Mouse (Mus musculus): Measurements from ENCODE around the gene Abhd18. TPM values are rescaled to one million over a fixed set of nuclear protein-coding genes. Genes with fewer than 3 reads are reported as not detected.

Gene Abhd18
- total RNA-seq, 1 experiment from 2014 or later = 13.2 TPM

DNA sequence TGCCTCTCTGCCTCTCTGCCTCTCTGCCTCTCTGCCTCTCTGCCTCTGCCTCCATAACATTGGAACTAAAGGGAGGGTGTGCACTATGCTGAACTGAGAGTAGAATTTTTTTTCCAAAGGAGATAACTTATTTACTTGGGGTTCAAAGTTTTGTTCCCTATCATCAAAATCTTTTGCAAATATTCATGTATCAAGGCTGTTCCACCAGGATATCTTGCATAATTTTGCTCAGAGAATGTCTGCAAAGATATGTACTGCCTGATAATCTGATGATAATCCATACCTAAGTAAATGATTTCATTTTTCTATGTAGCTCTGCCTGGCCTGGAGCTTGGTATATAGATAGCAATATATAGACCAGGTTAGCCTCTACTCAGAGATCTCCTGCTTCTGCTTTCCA is 92.2 kb downstream of the Abhd18 start:
- no peak for ATAC-seq (replicated peaks in 1 of 2; ENCODE audit: insufficient read depth in 1 of 2, low FRiP score in 2 of 2, low TSS enrichment in 1 of 2, low read depth in 1 of 2, poor library complexity in 2 of 2, severe bottlenecking in 2 of 2)

DNA sequence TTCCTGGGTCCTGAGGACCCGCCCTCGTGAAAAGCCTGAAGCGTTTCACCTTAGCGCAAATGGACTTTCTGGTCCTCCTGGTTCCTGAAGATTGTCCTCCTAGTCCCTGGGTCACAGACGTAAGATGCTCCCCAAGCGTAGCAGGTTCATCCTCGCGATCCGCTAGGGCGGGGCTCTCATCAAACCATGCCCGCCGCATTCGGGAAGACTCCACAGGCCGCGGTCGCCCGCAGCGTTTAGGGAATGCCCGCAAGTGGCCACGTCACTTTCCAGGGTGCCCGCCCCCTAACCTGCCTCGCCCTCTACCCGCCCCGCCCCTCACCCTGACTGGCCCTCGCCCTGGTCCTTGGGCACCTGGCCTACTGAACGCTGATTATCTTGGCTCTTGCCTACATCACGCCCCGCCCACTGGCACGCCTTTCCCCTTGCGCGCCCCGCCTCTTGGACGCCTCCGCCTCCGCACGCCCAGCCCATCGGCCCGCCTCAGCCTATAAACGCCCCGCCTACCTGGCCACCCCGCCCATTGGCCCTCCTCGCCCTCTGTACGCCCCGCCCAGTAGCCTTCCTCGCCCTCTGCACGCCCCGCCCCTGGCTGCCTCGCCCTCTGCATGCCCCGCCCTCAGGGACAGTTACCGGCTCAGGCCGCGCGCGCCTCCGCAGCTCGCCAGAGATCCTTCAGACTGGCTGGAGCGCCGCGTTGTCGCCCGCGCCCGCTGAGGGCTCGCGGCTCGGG is 102.6 kb downstream of the Abhd18 start, which contains the start of gene Larp1b:
Gene Larp1b, plus strand, starts transcription at position 659 of the 733 bp plus-strand sequence.
- peak; percentile 92 to 94 for ATAC-seq (replicated peaks in 1 of 2; ENCODE audit: insufficient read depth in 1 of 2, low FRiP score in 2 of 2, low TSS enrichment in 1 of 2, low read depth in 1 of 2, poor library complexity in 2 of 2, severe bottlenecking in 2 of 2)

DNA sequence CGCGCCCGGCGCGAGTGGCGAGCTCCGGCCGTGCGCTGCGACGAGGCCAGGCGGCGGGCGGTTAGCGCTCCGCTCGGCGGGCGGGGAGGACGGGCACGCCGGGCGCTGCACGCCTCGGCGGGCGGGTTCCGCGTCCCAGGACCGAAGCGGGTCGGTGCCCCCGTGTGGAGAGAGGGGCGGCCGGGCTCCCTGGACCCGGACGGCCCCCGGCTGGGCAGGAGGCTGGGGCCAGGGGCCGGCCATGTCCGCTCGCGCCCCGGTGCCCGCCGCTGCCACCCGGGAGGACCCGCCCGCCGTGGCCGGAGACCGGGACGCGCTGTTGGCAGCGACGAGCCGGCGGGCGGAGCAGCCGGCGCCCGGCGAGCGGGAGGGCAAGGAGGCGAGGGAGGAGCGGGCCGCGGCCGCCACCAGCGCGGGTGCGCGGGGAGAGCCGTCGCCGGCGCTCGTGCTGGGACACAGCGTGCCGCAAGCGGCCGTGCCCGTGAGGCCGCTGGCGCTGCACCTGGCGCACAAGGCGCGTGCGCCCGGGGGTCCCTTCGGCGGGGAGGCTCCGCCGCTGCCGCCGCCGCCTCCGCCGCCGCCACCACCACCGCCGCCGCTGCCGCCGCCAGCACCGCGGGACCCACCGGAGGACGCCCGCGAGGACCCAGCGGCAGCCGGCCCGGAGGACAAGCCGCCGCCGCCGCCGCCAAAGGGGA is 103.3 kb downstream of the Abhd18 start:
- ATAC-seq (replicated peaks in 1 of 2; ENCODE audit: insufficient read depth in 1 of 2, low FRiP score in 2 of 2, low TSS enrichment in 1 of 2, low read depth in 1 of 2, poor library complexity in 2 of 2, severe bottlenecking in 2 of 2) = no peak

DNA sequence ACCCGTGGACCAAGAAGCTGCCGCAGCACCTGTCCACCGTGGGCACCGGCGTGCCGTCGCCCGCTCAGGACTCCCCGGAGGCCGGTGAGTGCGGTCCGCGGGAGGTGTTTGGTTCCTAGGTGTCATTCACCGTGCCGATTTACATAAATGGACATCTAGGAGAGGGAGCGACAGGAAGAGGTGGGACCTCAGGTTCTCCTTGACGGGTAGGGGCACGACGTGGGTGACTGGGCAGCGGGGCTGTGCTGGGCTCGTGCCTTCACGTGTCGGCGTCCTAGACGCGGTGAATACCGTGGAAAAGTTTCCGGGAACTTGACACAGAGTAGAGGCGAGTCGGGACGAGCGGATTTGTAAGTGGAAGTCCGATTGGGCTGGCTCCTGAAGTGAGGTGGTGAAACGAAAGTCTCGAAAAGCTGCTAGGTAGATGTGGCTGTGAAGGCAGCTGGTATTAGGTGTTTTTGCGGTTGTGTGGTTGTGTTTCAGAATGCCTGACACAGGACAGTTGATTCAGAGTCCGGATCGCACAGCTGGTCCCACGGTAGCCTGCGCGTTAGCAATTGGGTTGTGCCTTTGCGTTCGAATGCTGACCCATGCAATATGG is 103.9 kb downstream of the Abhd18 start:
- peak; percentile 13 to 26; a peak in 3 of 4 replicates for ATAC-seq (replicated peaks in 1 of 2; ENCODE audit: insufficient read depth in 1 of 2, low FRiP score in 2 of 2, low TSS enrichment in 1 of 2, low read depth in 1 of 2, poor library complexity in 2 of 2, severe bottlenecking in 2 of 2)

DNA sequence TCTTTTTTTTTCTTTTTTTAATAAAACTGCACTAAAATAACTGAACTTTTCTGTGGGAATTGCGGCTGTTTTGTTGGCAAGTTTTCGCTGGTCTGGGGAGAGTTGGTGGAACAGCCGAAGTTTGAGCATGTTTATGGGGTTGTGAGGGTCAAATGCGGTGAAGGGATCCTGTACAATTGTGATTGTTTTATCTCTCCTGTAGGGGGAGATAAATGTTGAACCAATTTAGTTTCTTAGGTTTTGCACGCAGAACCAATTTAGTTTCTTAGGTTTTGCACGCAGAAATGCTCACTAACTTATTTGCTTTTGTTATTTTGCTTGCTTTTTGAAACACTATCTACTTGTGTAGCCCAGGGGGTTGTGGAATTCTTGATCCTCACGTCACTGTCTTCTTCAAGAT is 104.6 kb downstream of the Abhd18 start:
- no peak for ATAC-seq (replicated peaks in 1 of 2; ENCODE audit: insufficient read depth in 1 of 2, low FRiP score in 2 of 2, low TSS enrichment in 1 of 2, low read depth in 1 of 2, poor library complexity in 2 of 2, severe bottlenecking in 2 of 2)

DNA sequence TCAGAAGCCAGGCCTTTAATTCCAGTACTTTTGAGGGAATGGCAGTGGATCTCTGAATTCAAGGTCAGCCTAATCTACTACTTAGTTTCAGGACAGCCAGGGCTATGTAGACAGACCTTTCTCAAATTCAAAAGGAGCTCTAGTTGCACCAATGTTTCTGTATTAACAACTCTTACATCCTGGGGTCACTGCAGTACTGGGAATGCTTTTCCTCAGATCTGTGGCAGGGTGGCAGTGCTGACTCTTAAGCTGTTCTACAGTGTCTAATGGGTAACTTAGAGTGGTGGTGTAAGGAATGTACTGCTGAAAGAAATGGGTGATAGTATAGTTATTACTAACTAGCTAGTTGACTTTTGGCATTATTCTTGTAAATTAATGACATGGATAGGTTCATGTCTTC is 105.8 kb downstream of the Abhd18 start:
- ATAC-seq (replicated peaks in 1 of 2; ENCODE audit: insufficient read depth in 1 of 2, low FRiP score in 2 of 2, low TSS enrichment in 1 of 2, low read depth in 1 of 2, poor library complexity in 2 of 2, severe bottlenecking in 2 of 2) = no peak

DNA sequence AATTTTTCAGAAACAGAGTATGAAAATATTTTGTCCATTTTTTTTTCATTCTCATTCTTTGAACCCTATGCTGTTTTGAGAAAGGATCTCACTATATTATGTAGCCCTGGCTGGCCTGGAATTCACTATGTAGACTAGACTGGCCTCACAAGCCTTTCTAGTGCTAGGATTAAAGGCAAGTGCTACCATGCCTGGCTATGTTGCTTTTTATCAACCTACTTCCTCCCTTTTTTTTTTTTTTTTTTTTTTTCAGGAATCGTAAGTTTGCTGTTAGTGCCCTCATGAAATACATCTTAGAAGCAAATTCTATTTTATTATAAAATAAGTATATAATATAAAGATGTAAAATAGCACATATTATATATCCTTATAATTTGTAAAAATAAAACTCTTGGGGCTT is 108.0 kb downstream of the Abhd18 start:
- no peak for ATAC-seq (replicated peaks in 1 of 2; ENCODE audit: insufficient read depth in 1 of 2, low FRiP score in 2 of 2, low TSS enrichment in 1 of 2, low read depth in 1 of 2, poor library complexity in 2 of 2, severe bottlenecking in 2 of 2)

DNA sequence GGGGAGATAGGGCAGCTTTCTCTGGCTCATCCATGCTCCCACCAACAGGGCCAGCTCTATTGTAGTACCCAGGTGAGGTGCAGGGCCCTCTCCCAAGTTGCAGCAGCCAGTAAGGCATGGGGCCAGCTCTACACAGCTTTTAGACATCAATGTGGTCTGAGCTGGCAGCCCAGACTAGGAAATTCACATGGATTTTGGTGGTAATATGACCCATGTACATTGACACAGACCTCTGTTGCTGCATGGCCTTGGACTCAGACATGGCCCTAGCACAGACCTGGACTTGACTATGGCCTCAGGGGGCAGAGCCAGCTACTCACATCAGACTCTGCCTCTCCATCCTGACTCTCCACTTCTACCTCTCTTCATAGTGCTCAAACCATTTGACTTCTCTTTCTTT is 112.1 kb downstream of the Abhd18 start:
- no peak for ATAC-seq (replicated peaks in 1 of 2; ENCODE audit: insufficient read depth in 1 of 2, low FRiP score in 2 of 2, low TSS enrichment in 1 of 2, low read depth in 1 of 2, poor library complexity in 2 of 2, severe bottlenecking in 2 of 2)

DNA sequence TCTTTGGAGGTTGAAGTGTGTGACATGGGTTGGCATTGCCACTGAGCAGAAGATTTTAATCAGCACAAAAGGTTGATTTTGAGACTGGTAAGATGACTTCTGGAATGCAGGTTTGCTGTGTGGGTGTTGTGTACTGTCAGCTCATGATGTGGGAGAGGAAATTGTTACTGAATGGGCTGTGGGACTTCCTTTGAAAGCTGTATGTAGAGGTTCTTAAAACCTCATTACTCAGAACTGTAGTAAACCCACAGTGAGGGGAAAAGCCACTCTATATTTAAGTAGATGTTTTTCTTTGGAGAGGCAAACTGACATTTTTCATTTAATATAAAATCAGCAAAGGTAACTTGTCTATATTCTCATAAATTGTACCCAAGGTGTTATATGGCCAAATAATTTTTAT is 134.0 kb downstream of the Abhd18 start:
- ATAC-seq (replicated peaks in 1 of 2; ENCODE audit: insufficient read depth in 1 of 2, low FRiP score in 2 of 2, low TSS enrichment in 1 of 2, low read depth in 1 of 2, poor library complexity in 2 of 2, severe bottlenecking in 2 of 2) = no peak

DNA sequence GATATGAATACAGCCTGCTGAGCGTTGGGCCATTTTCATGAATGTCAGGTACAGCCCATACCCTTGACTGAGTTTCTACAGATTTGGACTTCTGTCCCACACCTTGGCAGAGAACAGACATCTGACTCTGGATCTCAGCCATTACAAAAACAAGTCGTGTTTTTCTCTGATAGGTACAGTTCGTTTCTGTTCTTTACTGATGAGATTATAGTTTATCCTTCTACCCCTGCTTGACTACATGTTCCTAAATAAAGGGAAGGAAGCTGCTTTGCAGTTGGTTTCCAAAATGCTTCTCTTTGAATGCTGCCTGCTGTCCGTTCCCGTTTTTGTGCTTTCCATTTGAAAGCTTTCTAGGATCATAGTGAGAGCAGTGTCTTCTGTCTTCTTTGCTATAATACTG is 140.8 kb downstream of the Abhd18 start:
- ATAC-seq (replicated peaks in 1 of 2; ENCODE audit: insufficient read depth in 1 of 2, low FRiP score in 2 of 2, low TSS enrichment in 1 of 2, low read depth in 1 of 2, poor library complexity in 2 of 2, severe bottlenecking in 2 of 2) = no peak

Other genes starting within 250 kb of the Abhd18 start
- gene Slc25a31, start 138.1 kb upstream of the Abhd18 start, total RNA-seq (2017) = not detected in 2 replicates
- gene Hspa4l, start 102.5 kb upstream of the Abhd18 start, total RNA-seq (2017) = 41.6 and 49.2 TPM in 2 replicates
- gene Plk4, start 47.0 kb upstream of the Abhd18 start, total RNA-seq (2017) = 59.2 and 60.2 TPM in 2 replicates
- gene Mfsd8, start 84 bp upstream of the Abhd18 start, total RNA-seq (2017) = 5.4 and 8.9 TPM in 2 replicates
- gene 1700034I23Rik, start 55.6 kb downstream of the Abhd18 start, total RNA-seq (2017) = not detected in 2 replicates
- gene Larp1b, start 102.9 kb downstream of the Abhd18 start, total RNA-seq (2017) = 18.8 and 20.3 TPM in 2 replicates
- gene Pgrmc2, start 236.1 kb downstream of the Abhd18 start, total RNA-seq (2017) = 16.5 and 17.0 TPM in 2 replicates